Mouse (Mus musculus) C2C12 (cell line): ENCODE measurements around the gene Axin1.

Experiments
- CEBPB ChIP-seq: IDR thresholded peaks from one replicate; pipeline ENCODE4 v1.6.1; 2011; ENCODE audit warnings: low read depth, mild to moderate bottlenecking, control low read depth, moderate library complexity
- CTCF ChIP-seq: IDR thresholded peaks from one replicate; pipeline ENCODE4 v1.5.1; 2011; ENCODE audit not compliant: control insufficient read depth, insufficient read depth, insufficient read length
- FOSL1 ChIP-seq: IDR thresholded peaks from one replicate; pipeline ENCODE4 v1.8.0; 2011; ENCODE audit warnings: mild to moderate bottlenecking, low read length; ENCODE audit not compliant: poor library complexity, insufficient read depth, severe bottlenecking
- USF1 ChIP-seq: IDR thresholded peaks from one replicate; pipeline ENCODE4 v1.6.1; 2011; ENCODE audit warnings: low read depth, mild to moderate bottlenecking, control low read depth, moderate library complexity

- TF ChIP-seq USF1 (no peak), FOSL1 (no peak), CTCF (no peak), CEBPB (no peak)
Observed at GRCm38 (mm10) chr17:26115956-26116487, 22.5 kb upstream of the Axin1 start.
